Mouse (Mus musculus): ENCODE measurements at regions not wholly inside any gene's neighbourhood (a gene's known extent, or its start where the extent isn't known, plus 50 kb on each side); places are given as distances from the start of the nearest gene placed in this dataset.

GRCm38 (mm10) chr3:19368998-19369397, 259.5 kb downstream of the 1700064H15Rik start:
- DNase-seq (ENCODE audit: low spot score): no peak

- no peak for DNase-seq (ENCODE audit: low spot score)
These were observed 260.7 kb downstream of the 1700064H15Rik start for GRCm38 (mm10) chr3:19367761-19368160.

Data from yolk sac, embryonic 10.5 days (tissue).